Mouse (Mus musculus) kidney, postnatal 10 days (tissue): ENCODE data around the gene Cdr2l.
A peak's percentile ranks its signal among the peaks of the same experiment; 100 is the strongest.

Experiments used
- DNase-seq: peaks from one replicate; pipeline ENCODE4 v3.0.0; 2021; ENCODE audit warnings: mixed read lengths

Gene Cdr2l

GRCm38 (mm10) chr11:115408266-115408920 lies 26.7 kb downstream of the Cdr2l start:
- no peak for DNase-seq

GRCm38 (mm10) chr11:115409556-115409955 lies 27.8 kb downstream of the Cdr2l start:
- DNase-seq, result no peak

- peak; percentile 96 for DNase-seq
These were observed 38.0 kb downstream of the Cdr2l start, which contains the start of the genes Atp5h and Kctd2 for GRCm38 (mm10) chr11:115419531-115420237. Gene Atp5h (minus strand): TSS chr11:115419962. Gene Kctd2 (plus strand): TSS chr11:115420128.

GRCm38 (mm10) chr11:115420336-115421190 lies 38.8 kb downstream of the Cdr2l start:
- peak; percentile 80 for DNase-seq

- no peak for DNase-seq
These were observed 39.6 kb downstream of the Cdr2l start for GRCm38 (mm10) chr11:115421328-115421727.

- DNase-seq, result no peak
These were observed 40.3 kb downstream of the Cdr2l start for GRCm38 (mm10) chr11:115421972-115422371.

GRCm38 (mm10) chr11:115423091-115423490 lies 41.4 kb downstream of the Cdr2l start:
- DNase-seq, result no peak

GRCm38 (mm10) chr11:115424666-115425065 lies 43.0 kb downstream of the Cdr2l start:
- no peak for DNase-seq

- DNase-seq, result no peak
These were observed 44.0 kb downstream of the Cdr2l start for GRCm38 (mm10) chr11:115425671-115426070.

- DNase-seq, result peak; percentile 86
These were observed 46.0 kb downstream of the Cdr2l start for GRCm38 (mm10) chr11:115427482-115428331.

GRCm38 (mm10) chr11:115429307-115429706 lies 47.6 kb downstream of the Cdr2l start:
- DNase-seq, result no peak

GRCm38 (mm10) chr11:115430561-115430960 lies 48.8 kb downstream of the Cdr2l start:
- no peak for DNase-seq

- DNase-seq, result no peak
These were observed 51.1 kb downstream of the Cdr2l start for GRCm38 (mm10) chr11:115432814-115433213.

GRCm38 (mm10) chr11:115433342-115433741 lies 51.6 kb downstream of the Cdr2l start:
- no peak for DNase-seq

GRCm38 (mm10) chr11:115435596-115436337 lies 54.1 kb downstream of the Cdr2l start:
- peak; percentile 63 for DNase-seq

- DNase-seq, result no peak
These were observed 55.9 kb downstream of the Cdr2l start for GRCm38 (mm10) chr11:115437571-115438122.

GRCm38 (mm10) chr11:115439326-115439725 lies 57.6 kb downstream of the Cdr2l start:
- DNase-seq, result no peak

GRCm38 (mm10) chr11:115439906-115440595 lies 58.3 kb downstream of the Cdr2l start, which contains the start of gene Trim80:
Gene Trim80 (plus strand): TSS chr11:115440545.
- DNase-seq, result no peak

GRCm38 (mm10) chr11:115441417-115441816 lies 59.7 kb downstream of the Cdr2l start:
- DNase-seq, result no peak
